Mouse (Mus musculus) testis, adult 2 months (tissue): ENCODE measurements around the gene Krt23. TPM values are rescaled to one million over a fixed set of nuclear protein-coding genes. Genes with fewer than 3 reads are reported as not detected.

ENCODE experiments used
- H3K27ac ChIP-seq: fragments of 200-500 bp; 2 replicates; pipeline ENCODE4 v1.5.1; 2012; ENCODE audit warnings: low read depth, low read length; ENCODE audit not compliant: control insufficient read depth, insufficient read depth
- H3K27me3 ChIP-seq: fragments of 200-500 bp; 2 replicates; pipeline ENCODE4 v1.6.1; 2012; ENCODE audit warnings: mild to moderate bottlenecking, low read length, moderate library complexity; ENCODE audit not compliant: control insufficient read depth, insufficient read depth
- H3K36me3 ChIP-seq: fragments of 200-500 bp; 2 replicates; pipeline ENCODE4 v1.6.1; 2012; ENCODE audit warnings: mild to moderate bottlenecking, low read length; ENCODE audit not compliant: control insufficient read depth, insufficient read depth
- H3K4me1 ChIP-seq: fragments of 200-500 bp; 2 replicates; pipeline ENCODE4 v1.6.1; 2012; ENCODE audit warnings: low read length; ENCODE audit not compliant: control insufficient read depth, insufficient read depth
- H3K4me3 ChIP-seq: fragments of 200-500 bp; 2 replicates; pipeline ENCODE4 v1.5.1; 2012; ENCODE audit warnings: low read depth, mild to moderate bottlenecking, low read length, moderate library complexity, mixed read lengths; ENCODE audit not compliant: control insufficient read depth
- CTCF ChIP-seq: fragments of 200-500 bp; IDR thresholded peaks from 2 replicates; pipeline ENCODE4 v1.5.1; 2012; ENCODE audit warnings: low read depth, mild to moderate bottlenecking, inconsistent platforms, low read length, moderate library complexity; ENCODE audit not compliant: control insufficient read depth, insufficient read depth, insufficient replicate concordance
- POLR2A ChIP-seq: fragments of 200-500 bp; IDR thresholded peaks from 2 replicates; pipeline ENCODE4 v1.6.1; 2012; ENCODE audit warnings: low read depth, mild to moderate bottlenecking, inconsistent platforms, low read length, moderate library complexity; ENCODE audit not compliant: control insufficient read depth
- polyA plus RNA-seq: library from polyadenylated mRNA; depleted of rRNA; stranded (reverse); fragments of >200 nt; gene quantifications from 2 replicates; pipeline ENCODE4 v1.2.3, GENCODE M21; 2012

Gene Krt23
- polyA plus RNA-seq, 1 experiment, result 0.53 TPM

- Histone ChIP-seq H3K36me3 (no peaks in the 10 kb centered on the region), H3K27me3 (no peaks in the 10 kb centered on the region), H3K4me3 (no peak overlapping the region), H3K4me1 (no peaks in the 10 kb centered on the region), H3K27ac (no peak overlapping the region)
- no peak for TF ChIP-seq POLR2A
- TF ChIP-seq CTCF, result no peak
Measured at GRCm38 (mm10) chr11:99468566-99468965, 24.4 kb downstream of the Krt23 start.

- TF ChIP-seq CTCF, result no peak
- no peak for TF ChIP-seq POLR2A
- no peaks in the 10 kb centered on the region for H3K27me3 ChIP-seq
- no peaks in the 10 kb centered on the region for H3K36me3 ChIP-seq
- no peaks in the 10 kb centered on the region for H3K4me1 ChIP-seq
- H3K27ac ChIP-seq, result no peak overlapping the region
- no peak overlapping the region for H3K4me3 ChIP-seq
Measured at GRCm38 (mm10) chr11:99466316-99466715, 26.6 kb downstream of the Krt23 start.

GRCm38 (mm10) chr11:99464836-99465235 lies 28.1 kb downstream of the Krt23 start:
- H3K27me3 ChIP-seq, result no peaks in the 10 kb centered on the region
- H3K4me1 ChIP-seq, result no peaks in the 10 kb centered on the region
- no peaks in the 10 kb centered on the region for H3K36me3 ChIP-seq
- H3K4me3 ChIP-seq, result no peak overlapping the region
- H3K27ac ChIP-seq, result no peak overlapping the region
- TF ChIP-seq POLR2A (no peak), CTCF (peak; percentile 62; the same call in 1 of the 2 replicates)

DNA sequence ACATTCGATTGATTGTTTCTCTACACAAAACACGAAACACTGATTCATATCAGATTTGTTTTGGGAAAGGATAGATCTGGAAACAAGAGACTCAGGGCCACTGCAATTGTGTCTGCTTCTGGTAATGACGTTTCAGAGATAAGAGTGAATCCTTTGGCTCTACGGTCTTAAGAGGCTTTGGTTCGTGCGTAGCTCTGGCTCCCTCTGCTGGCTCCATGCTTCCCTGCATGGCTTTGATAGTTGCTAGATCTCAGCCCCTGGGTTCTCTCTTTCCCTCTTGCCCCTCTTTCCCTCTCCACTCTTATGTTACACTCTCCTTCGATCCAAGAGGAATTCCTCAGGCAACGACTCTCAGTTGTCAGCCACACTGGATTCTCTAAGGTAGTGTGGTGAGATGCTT lies 29.8 kb downstream of the Krt23 start:
- no peaks in the 10 kb centered on the region for H3K27me3 ChIP-seq
- no peaks in the 10 kb centered on the region for H3K36me3 ChIP-seq
- H3K4me3 ChIP-seq, result no peak overlapping the region
- TF ChIP-seq POLR2A (no peak), CTCF (peak; percentile 79; the same call in 1 of the 2 replicates)
- H3K27ac ChIP-seq, result no peak overlapping the region
- H3K4me1 ChIP-seq, result no peaks in the 10 kb centered on the region

GRCm38 (mm10) chr11:99461736-99462135 lies 31.2 kb downstream of the Krt23 start:
- H3K27ac ChIP-seq, result no peak overlapping the region
- H3K4me3 ChIP-seq, result no peak overlapping the region
- H3K36me3 ChIP-seq, result no peaks in the 10 kb centered on the region
- no peaks in the 10 kb centered on the region for H3K27me3 ChIP-seq
- H3K4me1 ChIP-seq, result no peaks in the 10 kb centered on the region
- TF ChIP-seq CTCF, result no peak
- no peak for TF ChIP-seq POLR2A

DNA sequence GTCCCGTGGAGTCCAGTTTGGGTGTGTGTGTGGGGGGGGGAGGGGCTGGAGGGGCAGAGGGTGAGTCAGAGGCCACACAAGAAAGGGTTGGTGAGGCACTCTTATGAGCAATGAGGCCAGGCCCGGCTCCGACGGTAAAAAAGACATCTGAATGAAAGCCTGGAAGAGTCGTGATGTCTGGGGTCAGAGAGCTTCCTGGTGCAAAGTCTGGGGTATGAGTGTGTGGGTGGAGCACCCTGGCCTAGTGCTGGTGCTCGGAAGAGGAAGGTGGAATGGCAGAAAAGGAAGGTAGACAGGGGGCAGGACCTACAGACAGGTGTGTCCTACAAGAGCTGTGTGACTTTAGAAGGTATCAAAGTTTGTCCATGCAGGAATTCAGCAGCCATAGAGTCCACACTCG lies 34.0 kb downstream of the Krt23 start:
- TF ChIP-seq CTCF (no peak), POLR2A (no peak)
- H3K4me3 ChIP-seq, result no peak overlapping the region
- no peaks in the 10 kb centered on the region for H3K27me3 ChIP-seq
- H3K4me1 ChIP-seq, result no peaks in the 10 kb centered on the region
- H3K27ac ChIP-seq, result no peak overlapping the region
- H3K36me3 ChIP-seq, result no peaks in the 10 kb centered on the region

DNA sequence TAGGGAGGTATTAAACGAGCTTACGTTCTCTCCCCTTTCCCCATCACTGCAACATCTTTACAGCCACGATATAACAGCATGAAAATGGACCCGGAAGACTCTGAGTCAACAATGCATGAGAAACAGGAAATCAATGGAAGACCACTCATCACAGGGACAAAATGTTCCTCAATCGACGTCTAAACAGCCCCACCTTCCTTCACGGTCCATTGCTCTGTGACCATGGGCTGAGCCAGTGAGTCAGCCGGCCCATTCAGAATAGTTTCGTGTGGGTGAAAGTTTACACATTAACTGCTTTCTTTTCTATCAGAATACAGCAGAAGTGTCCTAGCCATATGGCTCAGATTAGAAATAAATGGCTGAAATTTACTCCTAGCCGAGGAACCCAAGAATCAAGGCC lies 38.2 kb downstream of the Krt23 start:
- Histone ChIP-seq H3K36me3 (no peaks in the 10 kb centered on the region), H3K4me1 (no peaks in the 10 kb centered on the region), H3K27me3 (no peaks in the 10 kb centered on the region), H3K4me3 (no peak overlapping the region), H3K27ac (no peak overlapping the region)
- TF ChIP-seq POLR2A (no peak), CTCF (no peak)

DNA sequence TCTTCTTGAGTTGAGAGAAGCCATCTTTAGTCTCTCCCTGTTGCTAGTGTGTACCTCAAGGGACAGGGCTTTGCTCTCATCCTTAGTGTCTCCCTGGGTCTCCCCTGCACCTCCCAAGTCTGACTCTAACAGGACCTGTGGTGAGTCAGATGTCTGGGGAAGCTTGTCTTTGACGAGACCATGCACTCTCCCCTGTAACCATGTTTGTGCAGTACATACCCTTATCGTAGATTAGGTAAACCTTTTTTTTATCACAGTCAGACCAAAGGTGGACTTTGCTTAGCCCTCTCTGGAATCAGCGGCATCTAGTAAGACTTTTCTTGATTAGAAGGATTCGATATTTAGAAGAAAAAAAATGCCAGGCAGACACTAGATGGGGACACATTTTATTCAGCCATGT lies 38.9 kb downstream of the Krt23 start:
- no peaks in the 10 kb centered on the region for H3K27me3 ChIP-seq
- H3K4me1 ChIP-seq, result no peaks in the 10 kb centered on the region
- H3K4me3 ChIP-seq, result no peak overlapping the region
- H3K36me3 ChIP-seq, result no peaks in the 10 kb centered on the region
- no peak for TF ChIP-seq POLR2A
- no peak for TF ChIP-seq CTCF
- H3K27ac ChIP-seq, result no peak overlapping the region
